Mouse (Mus musculus) spleen, postnatal 4 days (tissue): ENCODE measurements at regions not wholly inside any gene's neighbourhood (a gene's known extent, or its start where the extent isn't known, plus 50 kb on each side); places are given as distances from the start of the nearest gene placed in this dataset.

Source experiments
- DNase-seq, 2 experiments: peaks; one replicate each; pipeline ENCODE4 v3.0.0; 2022; ENCODE audit warnings: low spot score in 2 of 2

GRCm38 (mm10) chr16:55447581-55447980 is 149.8 kb upstream of the Zpld1 start:
- no peak for DNase-seq

GRCm38 (mm10) chr16:55442821-55443581 is 145.2 kb upstream of the Zpld1 start:
- DNase-seq: no peak

- DNase-seq: no peak
Observed at GRCm38 (mm10) chr16:55435139-55435968, 137.6 kb upstream of the Zpld1 start.

GRCm38 (mm10) chr16:55421569-55422342 is 124.0 kb upstream of the Zpld1 start:
- DNase-seq: no peak

- no peak for DNase-seq
Observed at GRCm38 (mm10) chr16:55420876-55421568, 123.2 kb upstream of the Zpld1 start.

- DNase-seq: no peak
Observed at GRCm38 (mm10) chr16:55418871-55419270, 121.1 kb upstream of the Zpld1 start.

- DNase-seq: no peak
Observed at GRCm38 (mm10) chr16:55400818-55401217, 103.0 kb upstream of the Zpld1 start.

- no peak for DNase-seq
Observed at GRCm38 (mm10) chr16:55394864-55395263, 97.1 kb upstream of the Zpld1 start.

GRCm38 (mm10) chr16:55390400-55390799 is 92.6 kb upstream of the Zpld1 start:
- no peak for DNase-seq

- DNase-seq: no peak
Observed at GRCm38 (mm10) chr16:55379996-55380395, 82.2 kb upstream of the Zpld1 start.

GRCm38 (mm10) chr16:55379189-55379588 is 81.4 kb upstream of the Zpld1 start:
- DNase-seq: no peak

GRCm38 (mm10) chr16:55378701-55379100 is 80.9 kb upstream of the Zpld1 start:
- no peak for DNase-seq

GRCm38 (mm10) chr16:55375922-55376321 is 78.1 kb upstream of the Zpld1 start:
- no peak for DNase-seq

GRCm38 (mm10) chr16:55357686-55358085 is 59.9 kb upstream of the Zpld1 start:
- no peak for DNase-seq

- no peak for DNase-seq
Observed at GRCm38 (mm10) chr16:55356097-55356496, 58.3 kb upstream of the Zpld1 start.
